In the genomic region with DNA sequence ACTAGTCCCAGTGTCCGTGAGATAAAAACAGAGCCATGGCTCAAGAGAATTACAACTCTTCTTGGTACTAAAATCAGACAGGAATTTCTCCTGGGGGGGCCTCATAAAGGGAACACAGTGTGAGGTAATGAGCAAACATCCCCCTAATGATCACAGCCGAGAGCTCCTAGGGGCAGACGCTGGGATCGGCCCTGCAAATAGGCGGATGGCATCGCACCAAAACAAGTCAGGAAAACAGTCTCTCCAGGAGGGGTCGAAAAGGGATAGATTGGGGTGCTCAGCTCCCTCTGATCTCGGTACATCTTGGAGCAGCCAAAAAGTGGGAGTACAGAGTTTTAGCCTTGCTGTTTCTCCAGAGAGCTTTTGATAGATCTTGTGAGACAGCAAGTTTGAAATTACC, we compare ENCODE assay signal across 20 mouse cellular contexts. TPM values are rescaled to one million over a fixed set of nuclear protein-coding genes. Genes with fewer than 3 reads are reported as not detected.
DNase-seq lines count a peak whose midpoint lies in the region; ATAC-seq and TF ChIP-seq lines count a peak whose summit lies in the region.
"Had no signal": no experiment of that assay in that cellular context is flagged by ENCODE, and none has a peak within 500 bp of the region (broad histone marks: within the 10 kb centered on the region; RNA-seq: fewer than 3 reads in every experiment).

No protein-coding gene starts in this region.

- H3K4me1 ChIP-seq in liver, embryonic 11.5 days (replicated peaks; ENCODE audit: control insufficient read depth, insufficient read depth, low read length): peaks cover 13% of the 10 kb centered on the region; the same call in 1 of the 2 replicates

- ATAC-seq in liver, embryonic 11.5 days (replicated peaks; ENCODE audit: low FRiP score): no peak

- intact Hi-C loops in left cerebral cortex, adult 2 months (cut with DNase I): no loop called here

- no peaks in the 10 kb centered on the region for H3K9me3 ChIP-seq in liver, embryonic 11.5 days (ENCODE audit: control insufficient read depth, low read length)
- H3K9me3 ChIP-seq: embryonic facial prominence, embryonic 12.5 days; limb, embryonic 15.5 days; lung, embryonic 15.5 days; neural tube, embryonic 13.5 days had no signal

- DNase-seq in heart, adult 11 months: peak; percentile 90
- DNase-seq in heart, adult 8-10 months (ENCODE audit: low spot score): no peak
- no peak for DNase-seq in left cerebral cortex, adult 2 months (ENCODE audit: extremely low spot score in 1 of 2, low spot score in 2 of 2)
- no peak for DNase-seq in left cerebral cortex, adult 18-20 months (ENCODE audit: low spot score in 2 of 2)
- peak; percentile 14 for DNase-seq in testis, postnatal 14 days (ENCODE audit: low spot score)
- no peak for DNase-seq in testis, postnatal 10 days (ENCODE audit: low spot score)
- no peak for DNase-seq in liver, embryonic 11.5 days (ENCODE audit: low spot score)
- DNase-seq: adrenal gland, postnatal 10 days; B cell, adult 2 months; cerebellum, adult 9-10 months; kidney, adult 11 months; layer of hippocampus, postnatal 36 days; right cerebral cortex, adult 18-20 months; thymus, postnatal 4 days had no signal

- TF ChIP-seq CTCF in left cerebral cortex, adult 2 months (IDR thresholded peaks at IDR 0.05): peak; percentile 1

- no peak overlapping the region for H3K9ac ChIP-seq in liver, embryonic 11.5 days (ENCODE audit: low read depth, low read length)
- H3K9ac ChIP-seq: embryonic facial prominence, embryonic 12.5 days; limb, embryonic 15.5 days; lung, embryonic 15.5 days; neural tube, embryonic 13.5 days had no signal

- no peak overlapping the region for H3K4me3 ChIP-seq in left cerebral cortex, adult 2 months
- H3K4me3 ChIP-seq in liver, embryonic 11.5 days (ENCODE audit: low read depth, low read length): no peak overlapping the region
- H3K4me3 ChIP-seq: embryonic facial prominence, embryonic 12.5 days; limb, embryonic 15.5 days; lung, embryonic 15.5 days; megakaryocyte, embryonic 14.5 days; neural tube, embryonic 13.5 days had no signal

- H3K27me3 ChIP-seq in liver, embryonic 11.5 days (replicated peaks; ENCODE audit: control insufficient read depth, insufficient read depth, low read length): peaks cover 96% of the 10 kb centered on the region

- no peaks in the 10 kb centered on the region for H3K36me3 ChIP-seq in liver, embryonic 11.5 days (ENCODE audit: control insufficient read depth, insufficient read depth, low read length)
- H3K36me3 ChIP-seq: embryonic facial prominence, embryonic 12.5 days; limb, embryonic 15.5 days; lung, embryonic 15.5 days; neural tube, embryonic 13.5 days had no signal

- no peak overlapping the region for H3K4me2 ChIP-seq in liver, embryonic 11.5 days
- H3K4me2 ChIP-seq: limb, embryonic 15.5 days; lung, embryonic 15.5 days; neural tube, embryonic 13.5 days had no signal

- H3K27ac ChIP-seq in left cerebral cortex, adult 2 months: no peak overlapping the region
- no peak overlapping the region for H3K27ac ChIP-seq in liver, embryonic 11.5 days (ENCODE audit: low read depth, low read length)
- H3K27ac ChIP-seq: embryonic facial prominence, embryonic 12.5 days; limb, embryonic 15.5 days; lung, embryonic 15.5 days; neural tube, embryonic 13.5 days; stomach, postnatal 0 days had no signal

- 5% methylated on average over 8 of the region's 8 CpGs for WGBS in liver, embryonic 11.5 days

RNA-seq across cellular contexts. Expression of gene Ntn1, which starts 11.0 kb away (rescaled TPM):
- 10 to 100 TPM; 62.6 to 88.8 (median 70.8) TPM for total RNA-seq in heart, adult 8-10 months (2022)
- 1 to 10 TPM; 6.0 to 7.4 TPM for total RNA-seq in left cerebral cortex, adult 2 months (2021)
- total RNA-seq in left cerebral cortex, adult 18-20 months (2021): 1 to 10 TPM; 6.2 to 7.6 TPM
- polyA plus RNA-seq in liver, embryonic 11.5 days (2014; fragmentation: Nextera tagmentation; extraction: Ambion mirVana): 0.13 and 0.40 TPM in 2 replicates

RNA-seq across cellular contexts. Expression of gene Pik3r5, which starts 42.3 kb away (rescaled TPM):
- 1 to 10 TPM in 1 of 4 experiments, under 1 TPM in 3; 0.31 to 1.6 (median 0.70) TPM for total RNA-seq in heart, adult 8-10 months (2022)
- total RNA-seq in left cerebral cortex, adult 2 months (2021): 1 to 10 TPM; 2.6 to 2.9 TPM
- 1 to 10 TPM; 2.7 to 2.8 TPM for total RNA-seq in left cerebral cortex, adult 18-20 months (2021)
- 0.56 and 0.84 TPM in 2 replicates for polyA plus RNA-seq in liver, embryonic 11.5 days (2014; fragmentation: Nextera tagmentation; extraction: Ambion mirVana)

Comparison
In these comparisons a context has a peak if more than half of its experiments do, and no peak if none do; other contexts are left out.
1. DNase-seq: peak in heart, adult 11 months (single experiment) and testis, postnatal 14 days (single experiment); none in heart, adult 8-10 months (single experiment), left cerebral cortex, adult 2 months (0 of 2), left cerebral cortex, adult 18-20 months (0 of 2), testis, postnatal 10 days (single experiment) and liver, embryonic 11.5 days (single experiment).
2. RNA of gene Ntn1, which starts 11.0 kb away (total RNA-seq): 62.6 to 88.8 TPM in heart, adult 8-10 months; 6.2 to 7.6 TPM in left cerebral cortex, adult 18-20 months and 6.0 to 7.4 TPM in left cerebral cortex, adult 2 months; every median in the first group is over 4 times any median in the second.